Mouse (Mus musculus) MEL (cell line): ENCODE measurements at regions not wholly inside any gene's neighbourhood (a gene's known extent, or its start where the extent isn't known, plus 50 kb on each side); places are given as distances from the start of the nearest gene placed in this dataset.
"Not testable (repeated sequence)": the region's sequence is repeated elsewhere in the genome, so short reads cannot be mapped to it uniquely, and the experiment has no call there.

ENCODE experiments used
- DNase-seq: peaks from one replicate; pipeline ENCODE4 v3.0.0; 2011; ENCODE audit warnings: low read depth, low spot score
- H3K27ac ChIP-seq: 2 replicates; pipeline ENCODE4 v1.5.1; 2012; ENCODE audit warnings: low read depth, mild to moderate bottlenecking, control low read depth, low read length, moderate library complexity; ENCODE audit not compliant: control insufficient read depth
- H3K27me3 ChIP-seq, 2 experiments: fragments of 150-350 bp in 1 of 2; sonication (generic) in 1 of 2; 2 replicates each; pipeline ENCODE4 v1.6.1; 2012; ENCODE audit warnings: low read length in 2 of 2, mild to moderate bottlenecking in 2 of 2, improper control_type of control experiment in 1 of 2, moderate library complexity in 1 of 2; ENCODE audit not compliant: insufficient read depth in 2 of 2, control insufficient read depth in 1 of 2
- H3K36me3 ChIP-seq, 2 experiments: 2 replicates each; pipeline ENCODE4 v1.6.1; 2012 to 2014; ENCODE audit warnings: low read length in 2 of 2, improper control_type of control experiment in 1 of 2, inconsistent platforms in 1 of 2, mild to moderate bottlenecking in 1 of 2; ENCODE audit not compliant: insufficient read depth in 2 of 2, control insufficient read depth in 1 of 2
- H3K4me1 ChIP-seq, 2 experiments: fragments of 150-350 bp in 1 of 2; sonication (generic) in 1 of 2; 2 replicates each; pipeline ENCODE4 v1.6.1; 2012; ENCODE audit warnings: low read length in 2 of 2, improper control_type of control experiment in 1 of 2, mild to moderate bottlenecking in 1 of 2; ENCODE audit not compliant: insufficient read depth in 2 of 2, control insufficient read depth in 1 of 2
- H3K4me3 ChIP-seq, 2 experiments: fragments of 150-350 bp in 1 of 2; sonication (generic) in 1 of 2; 2 replicates each; pipeline ENCODE4 v1.5.1; 2012; ENCODE audit warnings: low read depth in 2 of 2, low read length in 2 of 2, mild to moderate bottlenecking in 2 of 2, moderate library complexity in 2 of 2, control low read depth in 1 of 2, improper control_type of control experiment in 1 of 2; ENCODE audit not compliant: control insufficient read depth in 1 of 2, insufficient read depth in 1 of 2
- H3K79me2 ChIP-seq: 2 replicates; pipeline ENCODE4 v1.6.1; 2012; ENCODE audit warnings: mild to moderate bottlenecking, low read length, moderate library complexity; ENCODE audit not compliant: control insufficient read depth, poor library complexity, insufficient read depth
- H3K9ac ChIP-seq: 2 replicates; pipeline ENCODE4 v1.6.1; 2012; ENCODE audit warnings: low read depth, mild to moderate bottlenecking, control low read depth, low read length, moderate library complexity; ENCODE audit not compliant: control insufficient read depth, poor library complexity, severe bottlenecking
- H3K9me3 ChIP-seq: fragments of 150-350 bp; sonication (generic); replicated peaks from 2 replicates; pipeline ENCODE4 v1.6.1; 2012; ENCODE audit warnings: mild to moderate bottlenecking, low read length, improper control_type of control experiment, moderate library complexity; ENCODE audit not compliant: insufficient read depth
- CHD1 ChIP-seq: IDR thresholded peaks from 2 replicates; pipeline ENCODE4 v1.6.1; 2012; ENCODE audit warnings: low read depth, mild to moderate bottlenecking, inconsistent platforms, low read length, improper control_type of control experiment
- CHD2 ChIP-seq: IDR thresholded peaks from 2 replicates; pipeline ENCODE4 v1.6.1; 2011; ENCODE audit warnings: low read length, improper control_type of control experiment
- CTCF ChIP-seq, 3 experiments: IDR thresholded peaks in 2 of 3; conservative IDR thresholded peaks in 1 of 3; 2 replicates each; pipeline ENCODE4 v1.5.1; 2011 to 2012; ENCODE audit warnings: low read length in 3 of 3, low read depth in 2 of 3, mild to moderate bottlenecking in 2 of 3, improper control_type of control experiment in 1 of 3, inconsistent platforms in 1 of 3, mixed read lengths in 1 of 3, moderate library complexity in 1 of 3; ENCODE audit not compliant: control insufficient read depth in 1 of 3, insufficient read depth in 1 of 3, poor library complexity in 1 of 3, severe bottlenecking in 1 of 3
- E2F4 ChIP-seq: IDR thresholded peaks from 2 replicates; pipeline ENCODE4 v1.6.1; 2011; ENCODE audit warnings: low read depth, low read length, improper control_type of control experiment, borderline replicate concordance
- ELF1 ChIP-seq: IDR thresholded peaks from 2 replicates; pipeline ENCODE4 v1.6.1; 2014; ENCODE audit warnings: low read depth, mild to moderate bottlenecking, inconsistent platforms, low read length, improper control_type of control experiment, moderate library complexity
- EP300 ChIP-seq, 2 experiments: IDR thresholded peaks; 2 replicates each; pipeline ENCODE4 v1.6.1; 2011; ENCODE audit warnings: improper control_type of control experiment in 2 of 2, low read length in 2 of 2, low read depth in 1 of 2, mild to moderate bottlenecking in 1 of 2
- GABPA ChIP-seq: IDR thresholded peaks from 2 replicates; pipeline ENCODE4 v1.6.1; 2012; ENCODE audit warnings: low read depth, mild to moderate bottlenecking, inconsistent platforms, low read length, improper control_type of control experiment, moderate library complexity
- GATA1 ChIP-seq: IDR thresholded peaks from 2 replicates; pipeline ENCODE4 v1.6.1; 2011; ENCODE audit warnings: low read depth, low read length, improper control_type of control experiment
- HCFC1 ChIP-seq: IDR thresholded peaks from 2 replicates; pipeline ENCODE4 v1.6.1; 2012; ENCODE audit warnings: low read depth, mild to moderate bottlenecking, inconsistent platforms, low read length, improper control_type of control experiment, moderate library complexity
- JUND ChIP-seq: IDR thresholded peaks from 2 replicates; pipeline ENCODE4 v1.6.1; 2011; ENCODE audit warnings: low read depth, mild to moderate bottlenecking, improper control_type of control experiment, low read length
- KAT2A ChIP-seq: conservative IDR thresholded peaks from 2 replicates; pipeline ENCODE4 v1.6.1; 2012; ENCODE audit warnings: low read depth, low read length, improper control_type of control experiment, inconsistent platforms
- MAX ChIP-seq: IDR thresholded peaks from 2 replicates; pipeline ENCODE4 v1.6.1; 2011; ENCODE audit warnings: low read length, improper control_type of control experiment
- MAZ ChIP-seq: IDR thresholded peaks from 2 replicates; pipeline ENCODE4 v1.6.1; 2012; ENCODE audit warnings: low read depth, mild to moderate bottlenecking, inconsistent platforms, low read length, improper control_type of control experiment
- MEF2A ChIP-seq: IDR thresholded peaks from 2 replicates; pipeline ENCODE4 v1.6.1; 2014; ENCODE audit warnings: low read depth, mild to moderate bottlenecking, inconsistent platforms, low read length, improper control_type of control experiment; ENCODE audit not compliant: poor library complexity, insufficient replicate concordance, severe bottlenecking; ENCODE audit errors: extremely low read depth
- MXI1 ChIP-seq: IDR thresholded peaks from 2 replicates; pipeline ENCODE4 v1.6.1; 2011; ENCODE audit warnings: mild to moderate bottlenecking, low read depth, low read length, improper control_type of control experiment
- MYB ChIP-seq: IDR thresholded peaks from 2 replicates; pipeline ENCODE4 v1.6.1; 2011; ENCODE audit warnings: mild to moderate bottlenecking, low read depth, low read length, improper control_type of control experiment
- POLR2AphosphoS2 ChIP-seq: IDR thresholded peaks from 2 replicates; pipeline ENCODE4 v1.6.1; 2011; ENCODE audit warnings: low read length, improper control_type of control experiment
- POLR2AphosphoS5 ChIP-seq: IDR thresholded peaks from 2 replicates; pipeline ENCODE4 v1.6.1; 2012; ENCODE audit warnings: low read depth, borderline replicate concordance, mild to moderate bottlenecking, inconsistent platforms, low read length, moderate library complexity, mixed read lengths
- RCOR1 ChIP-seq: IDR thresholded peaks from 2 replicates; pipeline ENCODE4 v1.6.1; 2012; ENCODE audit warnings: low read depth, mild to moderate bottlenecking, inconsistent platforms, low read length, improper control_type of control experiment
- SIN3A ChIP-seq: IDR thresholded peaks from 2 replicates; pipeline ENCODE4 v1.6.1; 2012; ENCODE audit warnings: low read length, improper control_type of control experiment, inconsistent platforms
- TAL1 ChIP-seq: IDR thresholded peaks from 2 replicates; pipeline ENCODE4 v1.6.1; 2012; ENCODE audit warnings: mild to moderate bottlenecking, inconsistent platforms, low read length, moderate library complexity, mixed read lengths
- TBP ChIP-seq: IDR thresholded peaks from 2 replicates; pipeline ENCODE4 v1.8.0; 2011; ENCODE audit warnings: low read depth, low read length, improper control_type of control experiment
- UBTF ChIP-seq: IDR thresholded peaks from 2 replicates; pipeline ENCODE4 v1.6.1; 2012; ENCODE audit warnings: low read depth, mild to moderate bottlenecking, inconsistent platforms, low read length, improper control_type of control experiment, moderate library complexity, borderline replicate concordance; ENCODE audit not compliant: insufficient read depth
- ZKSCAN1 ChIP-seq: IDR thresholded peaks from 2 replicates; pipeline ENCODE4 v1.6.1; 2012; ENCODE audit warnings: low read depth, mild to moderate bottlenecking, inconsistent platforms, low read length, improper control_type of control experiment, moderate library complexity

DNA sequence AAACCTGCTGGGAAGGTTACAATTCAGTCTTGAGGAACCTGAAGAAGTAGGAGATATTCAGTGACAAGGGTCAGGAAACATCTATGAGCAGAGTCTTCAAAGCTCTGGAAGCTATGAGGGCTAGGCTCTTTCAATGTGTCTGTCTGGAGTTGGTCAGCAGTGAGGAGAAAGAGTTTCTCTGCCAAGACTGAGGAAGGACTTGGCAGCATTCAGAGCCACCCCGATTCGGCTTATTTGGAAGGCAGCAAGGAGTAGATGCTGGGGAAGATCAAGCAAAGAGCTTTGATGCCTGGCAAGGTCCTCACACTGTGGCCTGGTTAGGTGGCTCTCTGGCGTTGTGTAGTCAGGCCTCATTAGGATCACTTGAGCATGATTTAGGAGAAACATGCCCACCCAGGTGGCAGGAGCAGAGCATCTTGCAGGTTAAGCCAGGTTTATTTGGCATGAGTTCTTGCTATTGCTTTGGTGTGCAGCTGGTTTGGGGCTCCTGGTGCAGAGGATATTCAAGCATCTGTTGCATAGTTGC, 145.2 kb upstream of the Ube2e1 start:
- Histone ChIP-seq H3K27ac (no peak overlapping the region), H3K36me3 (no peaks in the 10 kb centered on the region), H3K4me3 (no peak overlapping the region), H3K4me1 (no peaks in the 10 kb centered on the region), H3K27me3 (no peaks in the 10 kb centered on the region), H3K9me3 (no peaks in the 10 kb centered on the region), H3K9ac (no peak overlapping the region), H3K79me2 (no peaks in the 10 kb centered on the region)
- DNase-seq, result no peak
- TF ChIP-seq MAX (no peak), MXI1 (no peak), CHD1 (no peak), KAT2A (no peak), SIN3A (no peak), TBP (no peak), POLR2AphosphoS2 (no peak), POLR2AphosphoS5 (no peak), MYB (no peak), UBTF (no peak), JUND (no peak), CTCF (IDR thresholded peaks at IDR 0.05 in 2 of 3, conservative IDR thresholded peaks at IDR 0.05 in 1 of 3; ENCODE audit: control insufficient read depth in 1 of 3, insufficient read depth in 1 of 3, low read depth in 2 of 3, low read length in 3 of 3, poor library complexity in 1 of 3, severe bottlenecking in 1 of 3) (no peak), TAL1 (no peak), MEF2A (no peak), GABPA (no peak), GATA1 (no peak), E2F4 (no peak), HCFC1 (no peak), CHD2 (no peak)

DNA sequence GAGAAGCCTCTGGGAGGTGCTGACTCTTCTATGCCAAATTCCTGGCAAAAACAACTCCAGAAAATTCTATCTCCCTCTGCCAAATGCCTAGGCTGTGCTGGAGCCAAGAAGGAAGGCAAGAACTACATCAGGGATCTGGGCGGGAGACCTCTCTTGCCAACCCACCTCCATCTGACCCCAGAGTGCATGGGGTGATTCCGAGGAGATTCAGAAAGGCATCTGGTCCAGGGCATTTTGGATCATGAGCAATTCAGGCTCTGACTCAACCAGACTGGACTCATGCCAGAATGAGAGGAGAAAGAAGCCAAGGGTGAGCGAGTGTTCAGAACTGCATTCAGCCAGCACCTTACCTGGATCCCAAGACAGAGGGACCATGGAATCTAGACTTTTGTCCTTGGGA, 137.0 kb upstream of the Ube2e1 start:
- no peaks in the 10 kb centered on the region for H3K36me3 ChIP-seq
- TF ChIP-seq CHD1 (no peak), GATA1 (no peak), MAX (no peak), RCOR1 (no peak), HCFC1 (no peak), ELF1 (no peak), ZKSCAN1 (no peak), EP300 (IDR thresholded peaks at IDR 0.05; ENCODE audit: low read depth in 1 of 2, low read length in 2 of 2) (no peak), MAZ (no peak)
- no peak overlapping the region for H3K4me3 ChIP-seq
- DNase-seq, result no peak
- no peak overlapping the region for H3K27ac ChIP-seq
- no peaks in the 10 kb centered on the region for H3K27me3 ChIP-seq
- H3K79me2 ChIP-seq, result no peaks in the 10 kb centered on the region
- no peaks in the 10 kb centered on the region for H3K9me3 ChIP-seq
- no peak overlapping the region for H3K9ac ChIP-seq
- no peaks in the 10 kb centered on the region for H3K4me1 ChIP-seq

DNA sequence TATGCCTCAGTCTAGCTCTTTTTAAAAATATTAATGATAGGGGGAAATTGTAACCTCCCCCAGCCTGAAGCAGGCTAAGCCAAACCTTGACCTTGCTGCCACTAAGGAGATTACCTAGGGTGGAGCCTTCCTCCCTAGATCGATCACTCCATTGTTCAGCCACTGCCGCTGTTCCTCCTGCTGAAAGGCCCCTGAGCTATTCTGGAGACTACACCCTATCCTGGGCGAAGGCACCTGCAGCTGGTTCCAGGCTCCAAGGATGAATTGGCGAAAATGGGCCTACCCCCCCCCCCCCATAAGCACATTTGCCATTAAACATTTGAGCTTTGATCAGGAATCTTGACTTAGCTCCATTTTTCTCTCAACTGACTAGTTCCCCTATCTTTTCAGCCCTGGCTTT, 135.2 kb upstream of the Ube2e1 start:
- not testable (repeated sequence) for H3K27ac ChIP-seq, H3K9me3 ChIP-seq, H3K27me3 ChIP-seq, H3K36me3 ChIP-seq, DNase-seq, H3K4me3 ChIP-seq, H3K9ac ChIP-seq, H3K4me1 ChIP-seq, H3K79me2 ChIP-seq

DNA sequence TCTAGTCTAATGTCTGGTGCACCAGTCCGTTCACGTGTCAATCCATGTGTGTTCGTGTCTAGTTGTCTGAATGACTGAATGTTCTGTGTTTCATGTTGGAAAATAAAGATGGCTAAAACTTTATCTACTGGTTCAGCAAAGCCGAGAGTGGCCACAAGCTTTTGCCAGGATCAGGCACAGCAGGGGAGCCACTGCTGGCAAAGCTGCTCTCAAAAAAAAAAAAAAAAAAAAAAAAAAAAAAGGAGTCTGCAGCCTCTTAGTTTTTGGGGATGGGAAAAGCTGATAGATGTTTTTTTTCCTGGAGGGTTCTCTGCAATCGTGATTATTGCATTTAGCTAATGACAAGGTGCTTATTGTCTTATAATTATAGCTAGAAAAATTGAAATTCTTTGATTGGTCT, 132.5 kb upstream of the Ube2e1 start:
- not testable (repeated sequence) for H3K9me3 ChIP-seq, H3K27ac ChIP-seq, DNase-seq, H3K36me3 ChIP-seq, H3K27me3 ChIP-seq, H3K4me1 ChIP-seq, H3K79me2 ChIP-seq, H3K4me3 ChIP-seq, H3K9ac ChIP-seq
